Mouse (Mus musculus) E14TG2a.4 (cell line): ENCODE data around the gene Rpl18.

Source experiments
- CTCF ChIP-seq: conservative IDR thresholded peaks from 2 replicates; pipeline ENCODE4 v1.5.1; 2014; ENCODE audit warnings: low read length
- NANOG ChIP-seq: IDR thresholded peaks from 2 replicates; pipeline ENCODE4 v1.6.1; 2014; ENCODE audit warnings: borderline replicate concordance, low read length, mixed read lengths
- POU5F1 ChIP-seq: IDR thresholded peaks from 2 replicates; pipeline ENCODE4 v1.6.1; 2014; ENCODE audit warnings: low read length, borderline replicate concordance

DNA sequence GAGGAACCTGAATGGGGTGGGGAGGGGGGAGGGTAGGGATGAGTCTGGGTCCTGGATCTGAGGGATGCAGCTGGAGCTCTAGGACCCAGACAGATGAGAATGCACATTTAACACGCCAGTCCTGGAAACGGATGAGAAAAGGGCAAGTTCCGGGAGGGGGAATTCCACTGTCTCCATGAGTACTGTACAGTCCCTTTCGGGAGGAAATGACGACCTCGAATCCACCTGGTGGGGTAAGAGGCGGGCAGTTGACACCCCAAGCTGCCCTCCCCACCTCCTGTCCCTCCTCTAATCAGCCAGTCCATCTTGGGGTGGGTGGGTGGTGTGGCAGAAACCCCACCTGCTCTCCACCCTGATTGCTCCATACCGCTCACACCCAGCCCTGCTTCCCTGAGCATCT lies 50.7 kb downstream of the Rpl18 start:
- TF ChIP-seq CTCF, result no peak
- no peak for TF ChIP-seq NANOG
- no peak for TF ChIP-seq POU5F1
